Mouse (Mus musculus): ENCODE results near the gene Smc5. TPM values are rescaled to one million over a fixed set of nuclear protein-coding genes. Genes with fewer than 3 reads are reported as not detected.

Gene Smc5
- total and polyA plus RNA-seq, 2 experiments, result 3.1 to 18.4 TPM

DNA sequence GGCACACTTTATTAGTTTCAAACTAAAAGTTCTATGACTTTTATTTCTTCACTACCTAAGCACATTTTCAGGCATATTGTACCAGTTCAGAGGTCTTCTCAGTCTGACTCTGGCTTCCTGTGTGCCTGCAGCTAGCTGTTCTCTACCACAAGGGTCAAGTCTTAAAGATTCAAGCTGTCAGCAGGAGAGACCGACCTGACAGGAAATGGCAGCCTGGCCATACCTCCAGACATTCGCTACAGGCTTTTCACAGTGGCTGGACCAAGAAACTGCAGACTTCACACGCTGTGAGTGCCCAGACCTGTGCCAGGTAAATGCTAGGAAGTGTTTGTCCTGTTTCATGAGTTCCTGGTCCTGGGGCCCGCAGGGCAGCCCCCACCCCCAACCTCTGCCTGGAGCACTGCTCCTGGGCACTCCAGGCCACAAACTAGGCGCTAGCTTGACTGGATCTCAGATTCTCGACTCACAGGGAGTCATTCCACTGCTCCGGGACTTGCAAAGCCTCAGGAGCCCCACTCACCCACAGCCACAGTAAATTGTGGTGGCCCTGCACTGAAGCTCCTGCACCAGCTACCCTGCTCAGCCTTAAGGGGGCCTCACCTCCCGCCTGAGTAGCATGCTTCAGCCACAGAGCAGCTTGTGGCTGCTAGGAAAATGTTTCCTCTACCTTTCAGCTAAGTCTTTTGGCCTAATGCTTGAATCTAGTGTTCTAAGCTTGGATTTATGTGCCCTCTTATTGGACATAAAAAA, 8.4 kb upstream of the Smc5 start:
- Histone ChIP-seq H3K27ac (replicated peaks; ENCODE audit: insufficient read depth, low read depth, low read length) (no peak overlapping the region), H3K36me3 (ENCODE audit: control insufficient read depth, insufficient read depth, low read length) (no peaks in the 10 kb centered on the region), H3K27me3 (ENCODE audit: control insufficient read depth, insufficient read depth, low read length) (no peaks in the 10 kb centered on the region), H3K79me2 (ENCODE audit: control insufficient read depth, insufficient read depth, low read length) (no peaks in the 10 kb centered on the region), H3K4me1 (ENCODE audit: control insufficient read depth, insufficient read depth, low read length) (no peaks in the 10 kb centered on the region), H3K4me3 (ENCODE audit: insufficient read depth, low read depth, low read length) (no peak overlapping the region), H3K9ac (ENCODE audit: low read depth, low read length) (no peak overlapping the region)
- DNase-seq (ENCODE audit: extremely low read depth, low read depth, low spot score), result no peak
- TF ChIP-seq POLR2A (IDR thresholded peaks at IDR 0.05; ENCODE audit: extremely low read depth, insufficient read depth, low read length) (no peak), CTCF (IDR thresholded peaks at IDR 0.05; ENCODE audit: low read depth, low read length) (no peak)
- WGBS, result 74% methylated on average over 8 of the region's 8 CpGs

DNA sequence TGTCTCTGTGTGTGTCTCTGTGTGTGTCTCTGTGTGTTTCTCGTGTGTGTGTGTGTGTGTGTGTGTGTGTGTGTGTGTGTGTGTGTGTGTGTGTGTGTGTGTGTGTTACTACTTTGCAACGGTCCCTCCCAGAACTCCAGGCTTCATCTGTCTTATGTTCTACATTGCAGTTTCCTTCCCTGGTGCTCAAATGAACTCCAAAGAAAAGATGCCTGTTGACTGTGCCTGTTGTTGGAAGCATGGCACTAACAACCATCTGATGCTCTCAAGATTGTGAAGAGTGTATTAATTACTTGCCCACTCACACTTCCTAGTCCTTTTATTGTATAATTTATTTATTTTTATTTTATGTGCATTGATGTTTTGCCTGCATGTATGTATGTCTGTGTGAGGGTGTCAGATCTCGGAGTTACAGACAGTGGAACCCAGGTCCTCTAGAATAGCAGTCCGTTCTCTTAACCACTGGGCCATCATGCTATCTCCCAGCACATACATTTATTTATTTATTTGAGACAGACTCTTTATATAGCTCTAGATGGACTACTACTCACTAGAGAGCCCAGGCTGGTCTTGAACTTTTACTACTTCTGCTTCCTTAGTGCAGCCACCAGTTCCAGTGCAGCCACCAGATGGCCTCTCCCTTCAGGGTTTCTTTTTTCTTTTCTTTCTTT, 492 bp upstream of the Smc5 start:
- DNase-seq (ENCODE audit: extremely low read depth, low read depth, low spot score), result no peak
- H3K9ac ChIP-seq (ENCODE audit: low read depth, low read length), result peak overlapping the region; percentile 61
- 61% methylated on average over 4 of the region's 4 CpGs for WGBS
- no peak overlapping the region for H3K27ac ChIP-seq (replicated peaks; ENCODE audit: insufficient read depth, low read depth, low read length)
- no peaks in the 10 kb centered on the region; the same call in 1 of the 2 replicates for H3K36me3 ChIP-seq (ENCODE audit: control insufficient read depth, insufficient read depth, low read length)
- peaks cover 8% of the 10 kb centered on the region for H3K4me1 ChIP-seq (ENCODE audit: control insufficient read depth, insufficient read depth, low read length)
- H3K79me2 ChIP-seq (ENCODE audit: control insufficient read depth, insufficient read depth, low read length), result peaks cover 9% of the 10 kb centered on the region; the same call in 1 of the 2 replicates
- H3K4me3 ChIP-seq (ENCODE audit: insufficient read depth, low read depth, low read length), result peak overlapping the region; percentile 86
- no peaks in the 10 kb centered on the region for H3K27me3 ChIP-seq (ENCODE audit: control insufficient read depth, insufficient read depth, low read length)
- no peak for TF ChIP-seq POLR2A (IDR thresholded peaks at IDR 0.05; ENCODE audit: extremely low read depth, insufficient read depth, low read length)
- no peak for TF ChIP-seq CTCF (IDR thresholded peaks at IDR 0.05; ENCODE audit: low read depth, low read length)

DNA sequence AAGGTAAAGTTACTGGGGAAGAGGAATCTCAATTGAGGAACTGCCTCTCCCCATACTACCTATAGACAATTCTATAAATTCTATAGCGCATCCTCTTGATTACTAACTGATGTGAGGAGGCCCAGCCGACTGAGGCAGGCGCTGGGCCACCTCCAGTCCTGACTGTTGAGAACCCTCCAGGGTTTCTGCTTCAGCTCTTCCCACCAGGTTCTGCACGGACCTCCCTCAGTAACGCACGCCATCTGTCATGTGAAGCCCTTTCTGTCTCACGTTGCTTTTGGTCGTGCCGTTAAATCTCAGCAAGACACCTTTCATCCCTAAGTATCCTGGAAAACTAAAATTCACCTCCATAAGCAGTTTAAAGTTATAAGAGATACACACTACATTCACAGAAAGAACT, 16.9 kb downstream of the Smc5 start:
- Histone ChIP-seq H3K79me2 (ENCODE audit: control insufficient read depth, insufficient read depth, low read length) (no peaks in the 10 kb centered on the region; the same call in 1 of the 2 replicates), H3K27ac (replicated peaks; ENCODE audit: insufficient read depth, low read depth, low read length) (no peak overlapping the region), H3K4me1 (ENCODE audit: control insufficient read depth, insufficient read depth, low read length) (no peaks in the 10 kb centered on the region), H3K36me3 (ENCODE audit: control insufficient read depth, insufficient read depth, low read length) (peaks cover 39% of the 10 kb centered on the region), H3K27me3 (ENCODE audit: control insufficient read depth, insufficient read depth, low read length) (no peaks in the 10 kb centered on the region), H3K9ac (ENCODE audit: low read depth, low read length) (no peak overlapping the region), H3K4me3 (ENCODE audit: insufficient read depth, low read depth, low read length) (no peak overlapping the region)
- DNase-seq (ENCODE audit: extremely low read depth, low read depth, low spot score), result no peak
- WGBS, result 95% methylated on average over 9 of the region's 9 CpGs
- no peak for TF ChIP-seq POLR2A (IDR thresholded peaks at IDR 0.05; ENCODE audit: extremely low read depth, insufficient read depth, low read length)
- no peak for TF ChIP-seq CTCF (IDR thresholded peaks at IDR 0.05; ENCODE audit: low read depth, low read length)

DNA sequence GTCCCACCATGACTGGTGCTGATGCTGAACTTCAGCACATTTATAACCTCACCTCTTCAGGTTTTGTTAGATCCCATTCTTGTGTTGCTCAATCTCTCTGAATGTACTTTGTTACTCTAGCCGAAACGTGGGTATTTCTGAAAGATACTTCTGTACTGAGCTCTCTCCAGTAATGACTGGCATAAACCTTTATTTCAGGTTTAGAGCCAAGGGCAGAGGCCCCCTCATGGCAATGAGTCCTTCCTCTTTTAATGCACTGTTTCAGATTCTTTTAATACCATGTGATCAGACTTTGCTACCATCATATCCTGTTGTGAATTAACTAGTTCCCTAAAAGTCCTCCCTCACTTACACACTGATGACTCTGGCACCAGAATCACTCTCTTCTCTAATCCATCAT, 27.2 kb downstream of the Smc5 start:
- DNase-seq (ENCODE audit: extremely low read depth, low read depth, low spot score), result peak; percentile 30
- Histone ChIP-seq H3K27ac (replicated peaks; ENCODE audit: insufficient read depth, low read depth, low read length) (no peak overlapping the region), H3K4me1 (ENCODE audit: control insufficient read depth, insufficient read depth, low read length) (no peaks in the 10 kb centered on the region; the same call in 1 of the 2 replicates), H3K36me3 (ENCODE audit: control insufficient read depth, insufficient read depth, low read length) (peaks cover 15% of the 10 kb centered on the region), H3K27me3 (ENCODE audit: control insufficient read depth, insufficient read depth, low read length) (no peaks in the 10 kb centered on the region), H3K4me3 (ENCODE audit: insufficient read depth, low read depth, low read length) (no peak overlapping the region), H3K79me2 (ENCODE audit: control insufficient read depth, insufficient read depth, low read length) (no peaks in the 10 kb centered on the region), H3K9ac (ENCODE audit: low read depth, low read length) (no peak overlapping the region)
- TF ChIP-seq POLR2A (IDR thresholded peaks at IDR 0.05; ENCODE audit: extremely low read depth, insufficient read depth, low read length), result no peak
- WGBS, result 18% methylated on average over 2 of the region's 2 CpGs

- 61% methylated on average over 4 of the region's 4 CpGs for WGBS
- no peak overlapping the region for H3K27ac ChIP-seq (replicated peaks; ENCODE audit: insufficient read depth, low read depth, low read length)
- TF ChIP-seq CTCF (IDR thresholded peaks at IDR 0.05; ENCODE audit: low read depth, low read length), result peak; percentile 32; the same call in 1 of the 2 replicates
- no peak for TF ChIP-seq POLR2A (IDR thresholded peaks at IDR 0.05; ENCODE audit: extremely low read depth, insufficient read depth, low read length)
- H3K27me3 ChIP-seq (ENCODE audit: control insufficient read depth, insufficient read depth, low read length), result no peaks in the 10 kb centered on the region
- no peaks in the 10 kb centered on the region for H3K4me1 ChIP-seq (ENCODE audit: control insufficient read depth, insufficient read depth, low read length)
- no peak overlapping the region for H3K4me3 ChIP-seq (ENCODE audit: insufficient read depth, low read depth, low read length)
- no peak overlapping the region for H3K9ac ChIP-seq (ENCODE audit: low read depth, low read length)
- DNase-seq (ENCODE audit: extremely low read depth, low read depth, low spot score), result peak; percentile 52
- peaks cover 28% of the 10 kb centered on the region for H3K36me3 ChIP-seq (ENCODE audit: control insufficient read depth, insufficient read depth, low read length)
- H3K79me2 ChIP-seq (ENCODE audit: control insufficient read depth, insufficient read depth, low read length), result no peaks in the 10 kb centered on the region
Observed at GRCm38 (mm10) chr19:23225065-23225464, 48.6 kb downstream of the Smc5 start.

DNA sequence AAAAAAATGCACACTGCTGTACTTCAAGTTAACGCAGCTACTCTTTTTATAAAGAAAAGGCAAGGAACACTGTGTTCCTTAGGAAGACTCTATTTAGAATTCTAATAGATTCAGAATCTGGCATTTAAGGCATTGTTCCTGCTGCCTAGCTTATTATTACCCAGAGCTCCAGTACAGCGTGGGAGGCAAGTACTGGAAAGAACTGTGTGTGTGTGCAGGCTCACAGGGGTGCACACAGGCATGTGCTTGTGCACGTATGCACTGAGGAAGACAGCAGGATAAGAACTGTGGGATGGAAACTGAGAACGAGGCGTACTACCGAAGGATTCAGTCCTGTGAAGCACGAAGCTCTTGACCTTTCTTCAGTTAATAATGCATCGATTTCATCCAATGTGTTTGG, 59.4 kb downstream of the Smc5 start:
- H3K36me3 ChIP-seq (ENCODE audit: control insufficient read depth, insufficient read depth, low read length), result peaks cover 35% of the 10 kb centered on the region
- no peak for DNase-seq (ENCODE audit: extremely low read depth, low read depth, low spot score)
- H3K27ac ChIP-seq (replicated peaks; ENCODE audit: insufficient read depth, low read depth, low read length), result no peak overlapping the region
- 94% methylated on average over 8 of the region's 8 CpGs for WGBS
- no peaks in the 10 kb centered on the region for H3K79me2 ChIP-seq (ENCODE audit: control insufficient read depth, insufficient read depth, low read length)
- H3K9ac ChIP-seq (ENCODE audit: low read depth, low read length), result no peak overlapping the region
- no peak overlapping the region for H3K4me3 ChIP-seq (ENCODE audit: insufficient read depth, low read depth, low read length)
- no peaks in the 10 kb centered on the region for H3K27me3 ChIP-seq (ENCODE audit: control insufficient read depth, insufficient read depth, low read length)
- TF ChIP-seq POLR2A (IDR thresholded peaks at IDR 0.05; ENCODE audit: extremely low read depth, insufficient read depth, low read length) (no peak), CTCF (IDR thresholded peaks at IDR 0.05; ENCODE audit: low read depth, low read length) (no peak)
- no peaks in the 10 kb centered on the region for H3K4me1 ChIP-seq (ENCODE audit: control insufficient read depth, insufficient read depth, low read length)

Measured in liver, adult 2 months (tissue).